Mouse (Mus musculus): Measurements from ENCODE around the gene Obscn.

DNA sequence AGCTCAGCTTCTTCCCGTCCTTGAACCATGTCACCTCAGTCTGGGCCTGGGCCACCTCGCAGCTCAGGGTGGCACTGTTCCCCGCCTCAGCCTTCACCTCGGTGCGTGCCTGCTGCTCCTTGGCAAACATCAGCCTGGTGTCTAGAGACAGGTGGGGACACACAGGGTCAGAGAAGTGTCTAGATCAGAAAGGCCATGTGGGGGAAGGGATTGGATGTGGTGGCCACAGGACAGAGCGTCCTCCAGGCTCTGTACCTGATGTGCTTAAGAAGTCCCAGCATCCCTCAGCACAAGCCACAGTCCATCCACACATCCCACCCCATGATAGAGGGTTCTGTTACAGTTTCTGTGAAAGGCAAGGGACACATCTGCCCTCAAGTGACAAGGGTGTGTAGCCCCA lies 51.0 kb downstream of the Obscn start:
- no peak for TF ChIP-seq CTCF (IDR thresholded peaks at IDR 0.05; ENCODE audit: control insufficient read depth, insufficient read depth, low read length)
- no peak for TF ChIP-seq POLR2A (IDR thresholded peaks at IDR 0.05; ENCODE audit: borderline replicate concordance, control insufficient read depth, low read depth, low read length)
